Mouse (Mus musculus): ENCODE results near the gene Ric8b.

DNA sequence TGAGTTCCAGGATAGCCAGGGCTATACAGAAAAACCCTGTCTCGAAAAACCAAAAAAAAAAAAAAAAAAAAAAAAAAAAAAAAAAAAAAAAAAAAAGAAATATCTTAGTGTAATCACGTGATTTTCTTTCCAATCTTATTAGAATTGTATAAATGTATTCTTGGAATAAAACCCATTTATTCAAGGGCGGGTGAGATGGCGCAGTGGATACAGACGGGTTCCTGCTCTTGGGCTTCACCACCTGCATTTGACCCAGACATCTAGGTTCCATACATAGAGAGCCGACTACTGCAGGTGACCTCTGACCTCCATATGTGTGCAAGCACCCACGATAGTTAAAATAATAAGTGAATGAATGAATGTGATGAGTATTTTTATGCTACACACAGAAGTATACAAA, 65.3 kb downstream of the Ric8b start:
- TF ChIP-seq POLR2A (IDR thresholded peaks at IDR 0.05; ENCODE audit: low read depth, low read length) (no peak), CTCF (IDR thresholded peaks at IDR 0.05; ENCODE audit: extremely low read depth, insufficient read depth, insufficient read length, insufficient replicate concordance) (no peak)

All from spleen, adult 2 months (tissue).